Mouse (Mus musculus) midbrain, embryonic 16.5 days (tissue): Measurements from ENCODE around the gene Slc25a26. TPM values are rescaled to one million over a fixed set of nuclear protein-coding genes. Genes with fewer than 3 reads are reported as not detected.

Experiments used
- ATAC-seq: fragments of 200-750 bp; cut with Nextera tagmentation; 2 replicates; pipeline ENCODE4 v1.8.0; 2017; ENCODE audit warnings: moderate TSS enrichment
- H3K27ac ChIP-seq: fragments of 300-500 bp; sonication (generic); 2 replicates; pipeline ENCODE4 v1.5.1; 2014; ENCODE audit warnings: mild to moderate bottlenecking, low read length, mixed read lengths
- H3K27me3 ChIP-seq: fragments of 300-500 bp; sonication (generic); 2 replicates; pipeline ENCODE4 v1.6.1; 2014; ENCODE audit warnings: low read depth, low read length, mixed read lengths; ENCODE audit not compliant: control insufficient read depth, insufficient read depth
- H3K36me3 ChIP-seq: fragments of 300-500 bp; sonication (generic); 2 replicates; pipeline ENCODE4 v1.6.1; 2014; ENCODE audit warnings: mild to moderate bottlenecking, low read length, moderate library complexity, mixed read lengths; ENCODE audit not compliant: control insufficient read depth, insufficient read depth
- H3K4me1 ChIP-seq: fragments of 300-500 bp; sonication (generic); 2 replicates; pipeline ENCODE4 v1.6.1; 2014; ENCODE audit warnings: mild to moderate bottlenecking, low read length, mixed read lengths; ENCODE audit not compliant: control insufficient read depth, insufficient read depth
- H3K4me2 ChIP-seq: fragments of 300-500 bp; sonication (generic); 2 replicates; pipeline ENCODE4 v1.6.1; 2014; ENCODE audit warnings: mild to moderate bottlenecking, low read length, mixed read lengths
- H3K4me3 ChIP-seq: fragments of 300-500 bp; sonication (generic); 2 replicates; pipeline ENCODE4 v1.5.1; 2014; ENCODE audit warnings: low read depth, mild to moderate bottlenecking, low read length, moderate library complexity, mixed read lengths
- H3K9ac ChIP-seq: fragments of 300-500 bp; sonication (generic); 2 replicates; pipeline ENCODE4 v1.6.1; 2014; ENCODE audit warnings: low read depth, low read length, mixed read lengths
- H3K9me3 ChIP-seq: fragments of 300-500 bp; sonication (generic); replicated peaks from 2 replicates; pipeline ENCODE4 v1.6.1; 2014; ENCODE audit warnings: mild to moderate bottlenecking, low read length, mixed read lengths; ENCODE audit not compliant: control insufficient read depth, poor library complexity, severe bottlenecking
- WGBS: fragments of 180-500 bp; shearing (Covaris S2); extraction: QIAGEN DNeasy Blood & Tissue Kit; methylation state at CpG from one replicate; pipeline ENCODE4 v1.1.7; 2014; 5-methylcytosine and 5-hydroxymethylcytosine counted together
- polyA plus RNA-seq: library from polyadenylated mRNA; unstranded; fragments of >200 nt; fragmentation: Nextera tagmentation; extraction: Ambion mirVana; gene quantifications from 2 replicates; pipeline ENCODE4 v1.2.1, GENCODE M21; 2015

Slc25a26 gene
- polyA plus RNA-seq, 1 experiment from 2014 or later = 9.1 TPM

DNA sequence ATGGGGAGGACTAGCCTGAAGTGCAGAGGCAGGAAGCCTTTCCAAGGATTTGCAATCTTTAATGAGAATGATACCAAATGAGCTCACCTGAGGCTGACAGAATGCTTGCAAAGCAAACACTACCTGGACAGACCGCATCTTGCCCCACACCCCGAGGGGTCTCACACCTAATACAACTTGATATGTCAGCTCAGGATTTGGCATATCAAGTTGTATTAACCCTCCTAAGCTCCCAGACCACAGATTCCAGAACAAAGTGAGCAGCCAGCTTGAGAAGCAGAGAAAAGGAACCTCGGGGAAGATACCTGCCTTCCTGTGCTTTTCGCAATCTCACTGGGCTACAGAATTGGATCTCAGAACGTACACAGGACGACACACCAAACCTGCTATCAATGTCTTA lies 146.8 kb downstream of the Slc25a26 start:
- H3K4me2 ChIP-seq = no peak overlapping the region
- peak overlapping the region; percentile 26; the same call in 1 of the 2 replicates for H3K27ac ChIP-seq
- no peaks in the 10 kb centered on the region for H3K27me3 ChIP-seq
- no peak overlapping the region for H3K4me3 ChIP-seq
- 79% methylated on average over 6 of the region's 6 CpGs for WGBS
- H3K9me3 ChIP-seq = no peaks in the 10 kb centered on the region
- ATAC-seq = no peak
- peaks cover 27% of the 10 kb centered on the region for H3K4me1 ChIP-seq
- no peaks in the 10 kb centered on the region for H3K36me3 ChIP-seq
- no peak overlapping the region for H3K9ac ChIP-seq

DNA sequence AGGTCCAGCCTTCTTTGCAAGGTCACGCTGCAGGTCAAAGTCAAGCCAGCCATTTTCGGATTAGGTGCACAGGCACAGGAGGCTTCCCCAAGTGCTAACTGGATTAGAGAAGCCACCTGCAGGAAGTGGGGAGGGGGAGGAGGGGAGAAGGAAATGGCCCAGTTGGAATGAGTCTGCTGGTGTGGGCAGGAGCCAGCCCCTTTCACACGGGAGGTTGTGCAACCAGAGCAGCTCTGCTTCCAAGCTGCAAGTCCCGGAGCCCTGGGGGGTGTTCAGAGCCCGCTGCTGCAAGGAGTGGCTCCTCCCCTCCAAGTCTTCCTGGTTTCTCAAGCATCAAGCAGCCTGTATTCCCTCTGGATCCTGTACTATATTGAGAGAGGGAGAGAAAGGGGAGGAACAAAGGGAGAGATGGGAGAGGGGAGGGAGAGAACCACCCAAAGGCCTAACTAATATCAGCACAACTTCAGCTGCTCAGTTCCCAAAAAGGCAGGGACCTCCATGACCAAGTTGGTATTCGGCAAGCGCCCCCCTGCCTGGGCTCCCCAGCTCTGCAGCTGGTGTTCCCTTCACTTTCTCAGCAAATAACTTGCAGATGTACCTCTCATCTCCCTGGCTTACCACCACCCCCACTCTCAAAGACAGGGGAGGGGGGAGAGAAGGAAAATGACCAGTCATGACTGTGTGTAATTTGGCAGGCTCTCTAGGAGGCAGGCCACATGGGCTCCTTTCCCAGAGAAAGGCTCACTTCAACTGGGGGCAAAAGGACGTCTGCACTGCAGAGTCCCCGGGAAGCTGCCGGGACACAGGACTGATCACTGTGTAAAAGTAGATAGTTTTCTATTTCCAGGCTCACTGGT lies 147.7 kb downstream of the Slc25a26 start:
- H3K4me2 ChIP-seq = no peak overlapping the region
- no peaks in the 10 kb centered on the region for H3K36me3 ChIP-seq
- H3K4me1 ChIP-seq = peaks cover 27% of the 10 kb centered on the region
- 12% methylated on average over 10 of the region's 10 CpGs for WGBS
- peak; percentile 87 for ATAC-seq
- no peaks in the 10 kb centered on the region for H3K9me3 ChIP-seq
- no peaks in the 10 kb centered on the region for H3K27me3 ChIP-seq
- H3K27ac ChIP-seq = peak overlapping the region; percentile 6
- peak overlapping the region; percentile 21; the same call in 1 of the 2 replicates for H3K9ac ChIP-seq
- H3K4me3 ChIP-seq = no peak overlapping the region

GRCm38 (mm10) chr6:94648496-94648895 lies 148.4 kb downstream of the Slc25a26 start:
- 49% methylated on average over 4 of the region's 4 CpGs for WGBS
- no peak overlapping the region for H3K9ac ChIP-seq
- H3K9me3 ChIP-seq = no peaks in the 10 kb centered on the region
- H3K36me3 ChIP-seq = no peaks in the 10 kb centered on the region
- peaks cover 27% of the 10 kb centered on the region for H3K4me1 ChIP-seq
- H3K27ac ChIP-seq = peak overlapping the region; percentile 6
- H3K4me2 ChIP-seq = no peak overlapping the region
- ATAC-seq = peak; percentile 18; the same call in 1 of the 2 replicates
- H3K27me3 ChIP-seq = no peaks in the 10 kb centered on the region
- H3K4me3 ChIP-seq = no peak overlapping the region

GRCm38 (mm10) chr6:94649637-94650036 lies 149.5 kb downstream of the Slc25a26 start:
- no peak for ATAC-seq
- no peaks in the 10 kb centered on the region for H3K27me3 ChIP-seq
- no peak overlapping the region for H3K4me2 ChIP-seq
- H3K4me1 ChIP-seq = peaks cover 27% of the 10 kb centered on the region
- H3K36me3 ChIP-seq = no peaks in the 10 kb centered on the region
- 79% methylated on average over 1 of the region's 1 CpGs for WGBS
- H3K9ac ChIP-seq = no peak overlapping the region
- no peak overlapping the region for H3K27ac ChIP-seq
- H3K4me3 ChIP-seq = no peak overlapping the region
- H3K9me3 ChIP-seq = no peaks in the 10 kb centered on the region

DNA sequence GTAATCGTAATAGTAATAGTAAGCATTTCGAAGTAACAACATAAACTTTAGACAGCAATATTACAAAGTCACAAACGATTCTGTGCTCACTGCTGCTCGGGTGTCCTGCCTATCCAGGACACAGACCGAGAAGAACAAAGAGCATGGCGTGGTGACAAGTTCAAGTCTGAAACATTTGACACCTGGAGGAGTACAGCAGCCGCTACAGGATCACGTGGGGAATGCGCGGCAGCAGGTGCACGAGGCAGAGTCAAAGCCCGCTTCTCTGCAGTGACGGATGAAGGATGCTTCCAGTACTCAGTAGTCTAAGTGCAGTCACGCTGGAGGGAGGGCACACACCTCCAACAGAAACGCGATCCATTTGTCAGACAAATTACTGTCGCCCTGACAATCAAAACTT lies 151.4 kb downstream of the Slc25a26 start:
- Histone ChIP-seq H3K9ac (no peak overlapping the region), H3K9me3 (no peaks in the 10 kb centered on the region), H3K4me1 (peaks cover 38% of the 10 kb centered on the region), H3K4me3 (no peak overlapping the region), H3K27ac (no peak overlapping the region), H3K4me2 (no peak overlapping the region), H3K36me3 (no peaks in the 10 kb centered on the region), H3K27me3 (no peaks in the 10 kb centered on the region)
- no peak for ATAC-seq
- WGBS = 79% methylated on average over 17 of the region's 17 CpGs

DNA sequence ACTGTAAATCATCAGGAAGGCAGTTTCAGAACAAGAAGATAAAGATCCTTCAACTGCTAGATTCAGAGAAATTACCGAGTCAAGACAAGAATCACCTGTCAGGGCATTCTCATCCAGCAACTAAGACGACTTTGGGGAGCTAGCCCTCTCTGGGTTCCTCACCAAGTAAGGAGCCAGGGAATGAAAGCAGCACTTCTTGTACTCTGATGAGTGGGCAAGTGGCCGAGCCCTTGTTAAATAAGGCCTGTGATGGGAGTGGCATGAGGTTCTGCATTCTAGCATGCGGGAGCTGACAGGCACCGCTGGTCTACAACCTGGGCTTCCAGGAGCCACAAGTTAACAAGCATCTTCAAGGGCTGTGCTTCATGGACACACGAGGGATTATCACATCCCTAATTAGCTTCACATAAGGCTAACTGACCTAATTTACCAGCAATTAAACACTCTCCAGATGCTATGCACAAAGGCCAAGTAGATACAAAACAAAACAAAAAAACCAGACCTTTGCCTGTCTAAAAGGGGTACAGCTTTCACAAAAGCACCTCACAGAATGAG lies 152.6 kb downstream of the Slc25a26 start:
- H3K27me3 ChIP-seq = no peaks in the 10 kb centered on the region
- H3K36me3 ChIP-seq = no peaks in the 10 kb centered on the region
- H3K4me1 ChIP-seq = peaks cover 33% of the 10 kb centered on the region
- ATAC-seq = no peak
- no peak overlapping the region for H3K27ac ChIP-seq
- WGBS = 65% methylated on average over 6 of the region's 6 CpGs
- no peak overlapping the region for H3K9ac ChIP-seq
- no peak overlapping the region for H3K4me2 ChIP-seq
- H3K9me3 ChIP-seq = no peaks in the 10 kb centered on the region
- H3K4me3 ChIP-seq = no peak overlapping the region

- H3K27me3 ChIP-seq = no peaks in the 10 kb centered on the region
- 76% methylated on average over 10 of the region's 10 CpGs for WGBS
- no peaks in the 10 kb centered on the region for H3K9me3 ChIP-seq
- peaks cover 24% of the 10 kb centered on the region for H3K4me1 ChIP-seq
- no peak overlapping the region for H3K27ac ChIP-seq
- ATAC-seq = no peak
- H3K9ac ChIP-seq = no peak overlapping the region
- H3K36me3 ChIP-seq = no peaks in the 10 kb centered on the region
- H3K4me2 ChIP-seq = no peak overlapping the region
- no peak overlapping the region for H3K4me3 ChIP-seq
Measured at GRCm38 (mm10) chr6:94653388-94654316, 153.5 kb downstream of the Slc25a26 start.
